Mouse (Mus musculus): ENCODE measurements around the gene Nkrf. TPM values are rescaled to one million over a fixed set of nuclear protein-coding genes. Genes with fewer than 3 reads are reported as not detected.

Nkrf gene
- polyA plus RNA-seq (2017; shearing (Covaris generic)), result 2.9 TPM

GRCm38 (mm10) chrX:36902321-36903114, at the start of gene Nkrf:
Nkrf (minus strand) TSS chrX:36902899.

GRCm38 (mm10) chrX:36873765-36874164, 28.9 kb downstream of the Nkrf start, which contains the start of the genes Ube2a and C330007P06Rik:
Ube2a (plus strand) TSS chrX:36873900.
C330007P06Rik (minus strand) TSS chrX:36874111.

Other genes starting within 250 kb of the Nkrf start
- not detected for gene Slc25a43, start 159.2 kb downstream of the Nkrf start, polyA plus RNA-seq (2017; shearing (Covaris generic))
- 638 TPM for gene Slc25a5, start 107.2 kb downstream of the Nkrf start, polyA plus RNA-seq (2017; shearing (Covaris generic))
- gene Ube2a, start 29.0 kb downstream of the Nkrf start, polyA plus RNA-seq (2017; shearing (Covaris generic)), result 159 TPM
- gene C330007P06Rik, start 28.8 kb downstream of the Nkrf start, polyA plus RNA-seq (2017; shearing (Covaris generic)), result 22.3 TPM
- 141 TPM for gene Sept6, start 88.9 kb upstream of the Nkrf start, polyA plus RNA-seq (2017; shearing (Covaris generic))
- gene Sowahd, start 145.9 kb upstream of the Nkrf start, polyA plus RNA-seq (2017; shearing (Covaris generic)), result not detected
- 514 TPM for gene Rpl39, start 182.5 kb upstream of the Nkrf start, polyA plus RNA-seq (2017; shearing (Covaris generic))
- gene Upf3b, start 207.4 kb upstream of the Nkrf start, polyA plus RNA-seq (2017; shearing (Covaris generic)), result 13.0 TPM
- 16.9 TPM for gene Nkap, start 223.9 kb upstream of the Nkrf start, polyA plus RNA-seq (2017; shearing (Covaris generic))

All from naive thymus-derived CD4-positive, alpha-beta T cell, adult 5 months (primary cell).